Mouse (Mus musculus) brain, embryonic 14.5 days (tissue): ENCODE data around the gene Olfr263.

Experiments used
- CTCF ChIP-seq: fragments of 200-500 bp; IDR thresholded peaks from 2 replicates; pipeline ENCODE4 v1.5.1; 2012; ENCODE audit warnings: inconsistent platforms, mild to moderate bottlenecking, moderate library complexity, borderline replicate concordance; ENCODE audit not compliant: insufficient read depth, insufficient read length; ENCODE audit errors: extremely low read depth
- POLR2A ChIP-seq: fragments of 200-500 bp; IDR thresholded peaks from 2 replicates; pipeline ENCODE4 v1.6.1; 2012; ENCODE audit warnings: mild to moderate bottlenecking, inconsistent platforms, borderline replicate concordance; ENCODE audit not compliant: poor library complexity, insufficient read depth, insufficient read length, severe bottlenecking; ENCODE audit errors: extremely low read depth

DNA sequence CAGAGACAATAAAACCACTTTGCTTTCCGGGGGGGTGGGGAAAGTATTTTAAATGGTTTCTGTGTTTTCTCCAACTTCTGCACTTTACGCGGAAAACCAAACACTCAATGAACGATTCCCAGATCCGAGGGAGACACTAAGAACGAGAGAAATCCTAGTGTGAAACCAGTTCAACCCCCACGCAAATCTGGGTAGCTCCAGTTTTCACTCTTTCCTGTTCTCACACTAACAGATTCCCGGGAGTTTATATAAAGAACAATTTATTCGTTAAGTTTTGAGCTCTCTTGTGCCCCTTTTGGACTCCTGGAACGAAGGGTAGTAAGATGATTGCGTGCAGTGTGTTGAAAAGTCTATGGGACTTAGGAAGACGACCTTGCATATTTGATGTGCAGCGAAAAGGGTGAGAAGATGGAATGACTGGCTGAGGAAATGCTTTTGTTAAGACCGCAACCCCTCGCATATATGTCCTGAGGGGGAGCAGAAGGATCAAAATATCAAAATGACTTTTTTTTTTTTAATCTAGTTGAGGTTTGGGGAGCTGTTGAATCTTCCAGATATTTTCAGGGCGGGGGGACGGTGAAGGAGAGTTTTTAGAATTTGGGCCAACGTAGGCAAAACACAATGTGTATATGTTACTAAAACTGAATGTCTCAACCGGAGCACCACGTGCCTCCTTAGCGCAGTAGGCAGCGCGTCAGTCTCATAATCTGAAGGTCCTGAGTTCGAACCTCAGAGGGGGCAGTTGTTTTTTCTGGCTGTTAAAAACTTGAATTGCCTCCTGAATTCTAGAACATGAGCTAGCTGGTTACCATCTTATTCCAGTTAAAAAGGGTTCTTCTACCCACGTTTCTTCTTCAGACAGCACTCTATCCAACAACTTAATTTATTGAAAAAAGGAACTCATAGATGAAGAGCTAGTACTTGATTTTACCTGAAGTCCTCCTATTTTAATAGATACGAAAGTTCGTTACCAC lies 37.8 kb downstream of the Olfr263 start:
- TF ChIP-seq CTCF (no peak), POLR2A (no peak)
